Mouse (Mus musculus) neural tube, embryonic 10.5 days (tissue): Measurements from ENCODE around the gene Gpatch8.
A peak's percentile ranks its signal among the peaks of the same experiment; 100 is the strongest.

ENCODE experiments used
- DNase-seq: peaks from one replicate; pipeline ENCODE4 v3.0.0-alpha.2; 2017; ENCODE audit warnings: low spot score; ENCODE audit errors: extremely low spot score

Gpatch8 gene

DNA sequence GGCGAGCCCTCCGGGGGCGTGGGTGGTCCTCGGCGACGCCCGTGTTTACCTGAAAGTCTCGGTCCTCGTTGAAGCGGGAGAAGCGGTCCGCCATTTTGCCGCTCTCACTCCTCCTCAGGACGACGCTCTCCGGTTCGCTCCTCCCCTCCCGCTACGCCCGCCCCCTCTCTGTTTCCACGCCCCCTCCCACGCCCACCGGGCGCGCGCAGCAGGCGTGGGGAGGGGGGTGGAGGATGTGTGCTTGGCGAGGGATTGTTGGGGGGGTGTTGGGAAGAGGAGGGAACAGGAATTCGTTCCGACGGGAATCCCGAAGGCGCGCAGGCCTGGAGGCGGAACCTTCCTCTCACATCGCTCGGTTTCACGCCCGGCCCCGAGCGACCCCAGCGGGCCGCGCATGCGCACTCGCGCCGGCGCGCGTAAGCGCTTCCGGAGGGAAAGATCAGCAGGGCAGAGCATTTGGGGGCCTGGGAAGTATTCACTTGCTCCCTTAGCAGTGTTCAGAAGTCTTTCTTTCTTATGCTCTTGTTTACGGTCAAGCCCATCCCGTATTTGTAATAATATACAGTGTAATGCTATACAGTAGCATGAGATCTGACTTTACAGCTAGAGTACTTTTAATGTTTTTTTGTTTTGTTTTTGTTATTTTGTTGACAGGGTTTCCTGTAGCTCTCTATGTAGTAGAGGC, at the start of gene Gpatch8:
Gpatch8 (minus strand) TSS at position 362 of the 685 bp plus-strand sequence.
- DNase-seq: peak; percentile 97

DNA sequence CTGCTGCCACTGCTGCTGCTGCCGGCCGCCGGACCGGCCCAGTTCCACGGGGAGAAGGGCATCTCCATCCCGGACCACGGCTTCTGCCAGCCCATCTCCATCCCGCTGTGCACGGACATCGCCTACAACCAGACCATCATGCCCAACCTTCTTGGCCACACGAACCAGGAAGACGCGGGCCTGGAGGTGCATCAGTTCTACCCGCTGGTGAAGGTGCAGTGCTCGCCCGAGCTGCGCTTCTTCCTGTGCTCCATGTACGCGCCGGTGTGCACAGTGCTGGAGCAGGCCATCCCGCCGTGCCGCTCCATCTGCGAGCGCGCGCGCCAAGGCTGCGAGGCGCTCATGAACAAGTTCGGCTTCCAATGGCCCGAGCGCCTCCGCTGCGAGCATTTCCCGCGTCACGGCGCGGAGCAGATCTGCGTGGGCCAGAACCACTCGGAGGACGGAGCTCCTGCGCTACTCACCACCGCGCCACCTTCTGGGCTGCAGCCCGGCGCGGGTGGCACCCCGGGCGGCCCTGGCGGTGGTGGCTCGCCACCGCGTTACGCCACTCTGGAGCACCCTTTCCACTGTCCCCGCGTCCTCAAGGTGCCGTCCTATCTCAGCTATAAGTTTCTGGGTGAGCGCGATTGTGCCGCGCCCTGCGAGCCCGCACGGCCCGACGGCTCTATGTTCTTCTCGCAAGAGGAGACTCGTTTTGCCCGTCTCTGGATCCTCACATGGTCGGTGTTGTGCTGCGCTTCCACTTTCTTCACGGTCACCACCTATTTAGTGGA, 48.8 kb upstream of the Gpatch8 start:
- peak; percentile 81 for DNase-seq

DNA sequence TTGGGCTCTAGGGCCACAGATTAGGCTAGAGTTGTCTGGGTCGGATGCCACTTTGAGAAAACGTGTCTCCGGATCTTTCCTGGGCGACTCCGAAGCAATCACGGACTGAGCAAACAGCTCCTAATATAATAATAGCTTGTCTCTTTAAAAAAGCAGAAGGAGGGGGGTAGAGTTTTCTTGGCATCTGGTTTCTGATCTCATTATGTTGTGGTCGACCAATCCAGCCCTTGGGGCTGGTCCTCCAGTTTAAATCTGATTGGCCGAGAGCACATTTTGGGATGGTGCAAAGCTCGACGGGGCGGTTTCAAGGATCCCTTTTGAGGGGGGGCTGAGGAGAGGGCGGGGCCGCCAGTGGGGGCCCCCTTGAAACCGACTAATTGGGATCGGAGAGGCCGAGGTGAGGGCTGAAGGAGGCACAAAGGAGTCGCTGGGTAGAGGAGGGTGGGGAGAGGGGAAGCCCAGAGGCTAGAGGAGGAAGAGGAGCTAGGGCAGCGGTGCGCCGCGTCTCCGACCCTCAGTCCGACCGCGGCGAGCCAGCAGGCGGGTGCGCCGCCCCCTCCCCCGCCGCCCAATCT, 47.9 kb upstream of the Gpatch8 start, which contains the start of gene Fzd2:
Fzd2 (plus strand) TSS at position 387 of the 575 bp plus-strand sequence.
- peak; percentile 100 for DNase-seq

- no peak for DNase-seq
Measured at GRCm38 (mm10) chr11:102603496-102603850, 47.3 kb upstream of the Gpatch8 start.

GRCm38 (mm10) chr11:102602816-102603495, 46.8 kb upstream of the Gpatch8 start:
- DNase-seq: peak; percentile 82

DNA sequence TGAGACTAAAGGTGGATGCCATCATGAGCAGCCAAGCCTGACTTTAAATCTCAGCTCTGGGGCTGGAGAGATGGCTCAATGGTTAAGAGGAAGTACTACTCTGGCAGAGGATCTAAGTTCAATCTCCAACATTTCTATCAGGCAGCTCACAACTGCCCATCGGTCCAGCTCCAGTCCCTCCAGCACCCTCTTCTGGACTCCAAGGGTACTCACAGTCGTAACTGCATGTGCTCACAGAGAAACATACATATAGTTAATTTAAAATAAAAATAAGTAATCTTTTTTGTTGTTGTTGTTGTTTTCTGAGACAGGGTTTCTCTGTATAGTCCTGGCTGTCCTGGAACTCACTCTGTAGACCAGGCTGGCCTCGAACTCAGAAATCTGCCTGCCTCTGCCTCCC, 43.7 kb upstream of the Gpatch8 start:
- DNase-seq: no peak

- DNase-seq: peak; percentile 76
Measured at GRCm38 (mm10) chr11:102595341-102595820, 39.2 kb upstream of the Gpatch8 start.

DNA sequence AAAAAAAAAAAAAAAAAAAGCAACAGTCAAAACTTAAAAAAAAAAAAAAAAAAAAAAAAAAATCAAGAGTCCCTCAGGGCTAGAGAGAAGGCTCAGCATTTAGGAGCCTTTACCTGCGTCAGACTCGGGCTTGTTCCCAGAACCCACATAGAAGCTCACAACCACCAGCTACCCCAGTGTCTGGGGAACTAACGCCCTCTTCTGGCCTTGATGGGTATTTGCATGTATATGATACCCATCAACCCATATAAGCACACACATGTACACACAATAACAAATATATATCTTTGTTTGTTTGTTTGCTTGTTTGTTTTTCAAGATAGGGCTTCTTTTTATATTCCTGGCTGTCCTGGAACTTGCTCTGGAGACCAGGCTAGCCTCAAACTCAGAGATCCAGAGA, 31.4 kb upstream of the Gpatch8 start:
- DNase-seq: no peak

DNA sequence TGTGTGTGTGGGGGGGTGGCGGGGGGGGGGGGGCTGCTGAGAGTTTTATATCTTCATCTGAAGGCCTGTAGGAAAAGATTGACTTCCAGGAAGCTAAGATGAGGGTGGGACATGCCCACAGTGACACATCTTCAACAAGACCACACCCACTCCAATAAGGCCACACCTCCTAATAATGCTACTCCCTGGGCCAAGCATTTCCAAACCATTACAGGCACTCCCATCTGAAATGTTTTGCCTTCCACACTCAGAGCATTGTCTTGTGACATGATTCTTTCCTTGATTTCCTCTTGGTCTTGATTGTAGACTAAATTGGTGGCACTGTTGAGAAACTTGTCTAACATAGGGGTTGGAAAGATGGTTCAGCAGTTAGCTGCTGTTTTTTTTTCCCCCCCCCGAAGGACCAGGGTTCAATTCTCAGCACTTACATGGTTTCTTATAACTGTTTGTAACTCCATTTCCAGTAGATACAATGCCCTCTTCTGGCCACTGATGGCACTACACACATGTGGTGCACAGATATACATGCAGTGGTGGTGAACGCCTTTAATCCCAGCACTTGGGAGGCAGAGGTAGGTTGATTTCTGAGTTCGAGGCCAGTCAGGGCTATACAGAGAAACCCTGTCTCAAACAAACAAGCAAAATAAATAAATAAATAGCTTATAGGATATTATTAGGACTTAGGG, 30.4 kb upstream of the Gpatch8 start:
- DNase-seq: no peak

DNA sequence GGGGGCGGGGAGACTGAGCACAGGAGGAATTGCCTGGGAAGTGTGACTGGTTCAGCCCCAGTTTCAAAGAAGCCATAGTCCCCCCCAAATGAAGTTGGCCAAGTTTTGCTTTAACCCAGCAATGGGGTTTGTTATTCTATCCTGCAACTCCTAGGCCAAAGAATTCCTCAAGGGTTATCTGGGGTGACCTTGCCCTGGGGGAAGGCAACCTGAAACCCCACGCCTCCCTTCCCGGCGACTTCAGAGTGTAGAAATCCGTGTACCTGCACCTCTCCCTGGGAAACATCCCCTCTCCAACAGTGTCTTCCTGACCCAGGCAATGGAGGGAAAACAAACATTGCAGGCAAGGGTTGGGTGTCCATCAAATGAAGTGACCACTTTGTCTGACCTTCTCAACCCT, 26.5 kb upstream of the Gpatch8 start:
- no peak for DNase-seq

GRCm38 (mm10) chr11:102582016-102582610, 25.9 kb upstream of the Gpatch8 start:
- no peak for DNase-seq

DNA sequence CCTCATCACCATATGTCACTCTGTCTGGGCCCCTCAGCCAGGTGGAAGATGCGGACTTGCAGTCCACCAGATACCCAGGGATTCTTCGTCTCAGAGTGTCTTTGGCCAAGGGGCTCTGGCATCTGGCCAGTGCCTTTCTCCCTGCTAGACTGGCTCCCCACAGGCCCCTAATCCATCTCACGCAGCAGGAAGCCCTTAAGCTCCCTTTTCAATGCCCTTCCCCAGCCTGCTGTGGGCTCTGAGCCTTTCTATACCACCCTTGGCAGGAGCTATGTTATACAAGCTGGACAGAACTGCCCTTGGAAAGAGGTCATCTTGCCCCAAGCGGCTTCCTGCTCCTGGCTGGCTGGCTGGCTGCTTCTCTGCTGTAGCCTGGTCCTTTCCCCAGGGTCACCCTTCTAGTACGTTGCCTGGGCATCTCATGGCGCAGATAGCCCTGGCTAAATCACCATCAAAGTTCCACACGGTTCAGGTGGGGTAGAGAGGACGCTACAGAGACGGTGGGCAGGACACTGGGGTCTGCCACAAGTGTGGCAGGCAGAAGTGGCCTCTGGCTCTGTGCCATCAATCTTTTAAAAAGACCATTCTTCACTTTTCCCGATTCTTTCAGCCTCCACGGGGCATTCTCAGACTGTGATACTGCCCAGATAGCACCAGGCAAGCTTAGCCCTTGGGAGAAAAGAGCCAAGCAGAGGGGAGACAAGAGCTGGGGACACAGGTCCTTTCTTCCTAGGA, 25.3 kb upstream of the Gpatch8 start:
- peak; percentile 35 for DNase-seq

GRCm38 (mm10) chr11:102580034-102580330, 23.8 kb upstream of the Gpatch8 start:
- no peak for DNase-seq

GRCm38 (mm10) chr11:102579165-102580033, 23.2 kb upstream of the Gpatch8 start, which contains the start of gene Gm11627:
Gene Gm11627 (minus strand): TSS chr11:102579461.
- DNase-seq: peak; percentile 76

GRCm38 (mm10) chr11:102578341-102579118, 22.3 kb upstream of the Gpatch8 start:
- peak; percentile 91 for DNase-seq

- no peak for DNase-seq
Measured at GRCm38 (mm10) chr11:102576050-102576754, 20.0 kb upstream of the Gpatch8 start.

GRCm38 (mm10) chr11:102575034-102575433, 18.8 kb upstream of the Gpatch8 start:
- no peak for DNase-seq
